Mouse (Mus musculus): ENCODE measurements around the gene Prpf19.
A peak's percentile ranks its signal among the peaks of the same experiment; 100 is the strongest.

Gene Prpf19

DNA sequence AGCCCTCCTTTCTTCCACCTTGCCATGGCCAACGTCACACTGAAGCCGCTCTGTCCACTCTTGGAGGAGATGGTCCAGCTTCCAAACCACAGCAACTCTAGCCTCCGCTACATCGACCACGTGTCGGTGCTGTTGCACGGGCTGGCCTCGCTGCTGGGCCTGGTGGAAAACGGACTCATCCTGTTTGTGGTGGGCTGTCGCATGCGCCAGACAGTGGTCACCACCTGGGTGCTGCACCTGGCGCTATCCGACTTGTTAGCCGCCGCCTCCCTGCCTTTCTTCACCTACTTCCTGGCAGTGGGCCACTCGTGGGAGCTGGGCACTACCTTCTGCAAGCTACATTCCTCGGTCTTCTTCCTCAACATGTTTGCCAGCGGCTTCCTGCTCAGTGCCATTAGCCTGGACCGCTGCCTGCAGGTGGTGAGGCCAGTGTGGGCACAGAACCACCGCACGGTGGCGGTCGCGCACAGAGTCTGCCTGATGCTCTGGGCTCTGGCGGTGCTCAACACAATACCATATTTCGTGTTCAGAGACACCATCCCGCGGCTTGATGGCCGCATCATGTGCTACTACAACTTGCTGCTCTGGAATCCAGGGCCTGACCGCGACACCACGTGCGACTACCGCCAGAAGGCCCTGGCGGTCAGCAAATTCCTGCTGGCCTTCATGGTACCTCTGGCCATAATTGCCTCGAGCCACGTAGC is 45.2 kb downstream of the Prpf19 start:
- DNase-seq: peak; percentile 89 to 93

DNA sequence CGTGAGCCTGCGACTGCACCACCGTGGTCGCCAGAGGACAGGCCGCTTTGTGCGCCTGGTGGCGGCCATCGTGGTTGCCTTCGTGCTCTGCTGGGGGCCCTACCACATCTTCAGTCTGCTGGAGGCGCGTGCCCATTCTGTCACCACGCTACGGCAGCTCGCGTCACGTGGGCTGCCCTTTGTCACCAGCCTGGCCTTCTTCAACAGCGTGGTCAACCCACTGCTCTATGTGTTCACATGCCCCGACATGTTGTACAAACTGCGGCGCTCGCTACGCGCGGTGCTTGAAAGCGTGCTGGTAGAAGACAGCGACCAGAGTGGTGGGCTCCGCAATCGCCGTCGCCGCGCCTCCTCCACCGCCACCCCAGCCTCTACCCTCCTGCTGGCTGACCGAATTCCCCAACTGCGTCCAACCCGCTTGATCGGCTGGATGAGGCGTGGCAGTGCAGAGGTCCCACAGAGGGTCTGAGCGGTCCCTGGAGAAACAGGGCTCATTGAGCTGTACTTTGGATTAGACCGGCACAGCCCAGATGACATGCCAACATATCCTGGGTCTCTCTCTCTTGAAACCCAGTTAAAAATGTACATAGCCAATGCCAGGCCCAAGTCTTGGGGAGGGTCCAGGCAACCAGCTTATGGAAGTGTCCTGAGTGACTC is 45.9 kb downstream of the Prpf19 start:
- DNase-seq: peak in 1 of 2 experiments; percentile 46

DNA sequence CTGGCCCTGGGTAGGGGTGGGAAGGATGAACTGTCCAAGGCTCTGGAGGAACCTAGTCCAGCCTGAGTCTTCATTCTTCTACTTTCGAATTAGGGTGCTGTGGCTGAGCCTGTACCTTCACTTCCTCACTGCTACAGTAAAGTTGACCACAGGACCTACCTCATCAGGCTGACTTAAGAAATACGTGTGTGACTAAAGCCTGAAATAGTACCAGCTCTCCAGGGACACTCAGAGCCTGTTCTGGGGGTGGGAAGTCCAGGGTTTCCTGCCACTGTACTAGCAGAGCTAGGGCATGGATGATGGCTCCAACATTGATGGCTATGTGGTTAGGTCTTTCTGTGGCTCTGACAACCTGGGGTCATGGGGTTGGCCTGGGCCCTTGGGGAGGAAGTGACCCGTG is 48.9 kb downstream of the Prpf19 start:
- DNase-seq: no peak

DNA sequence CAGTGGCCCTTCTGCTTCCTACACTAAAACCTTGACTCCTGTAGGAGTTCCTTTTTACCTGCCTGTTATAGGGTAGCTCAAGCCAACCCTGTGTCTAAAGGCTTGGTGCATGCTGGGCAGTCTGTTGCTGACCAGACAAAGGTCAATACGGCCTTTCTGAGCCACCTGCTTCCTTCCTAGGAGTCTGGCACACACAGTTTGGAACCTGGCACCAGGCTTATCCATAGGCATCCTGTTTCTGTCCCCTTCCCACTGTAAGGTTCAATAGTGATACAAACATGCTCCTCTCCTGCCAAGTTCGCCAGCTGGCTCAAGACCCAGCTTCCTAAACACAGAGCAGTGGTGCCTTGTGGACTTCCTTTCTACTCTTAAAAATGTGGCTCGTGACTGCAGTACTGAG is 51.5 kb downstream of the Prpf19 start:
- DNase-seq: peak in 1 of 2 experiments; percentile 22

DNA sequence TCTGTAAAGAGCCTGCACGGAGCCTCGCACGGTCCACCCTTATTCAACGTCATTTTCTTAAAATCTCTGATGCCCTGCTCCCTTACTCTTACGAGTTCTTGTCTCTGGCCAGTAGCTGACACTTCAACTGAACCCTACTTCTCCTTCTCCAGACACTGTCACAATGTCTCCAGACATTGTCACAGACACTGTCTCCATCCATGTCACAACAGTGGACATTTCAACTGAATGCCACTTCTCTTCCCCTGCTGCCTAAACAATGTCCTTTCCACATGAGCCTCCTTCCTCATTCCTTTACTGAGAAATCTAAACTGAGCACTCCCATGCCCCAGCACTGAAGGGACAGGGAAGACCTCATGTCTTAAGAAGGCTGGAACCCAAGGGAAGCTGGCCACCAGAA is 52.2 kb downstream of the Prpf19 start:
- no peak for DNase-seq

DNA sequence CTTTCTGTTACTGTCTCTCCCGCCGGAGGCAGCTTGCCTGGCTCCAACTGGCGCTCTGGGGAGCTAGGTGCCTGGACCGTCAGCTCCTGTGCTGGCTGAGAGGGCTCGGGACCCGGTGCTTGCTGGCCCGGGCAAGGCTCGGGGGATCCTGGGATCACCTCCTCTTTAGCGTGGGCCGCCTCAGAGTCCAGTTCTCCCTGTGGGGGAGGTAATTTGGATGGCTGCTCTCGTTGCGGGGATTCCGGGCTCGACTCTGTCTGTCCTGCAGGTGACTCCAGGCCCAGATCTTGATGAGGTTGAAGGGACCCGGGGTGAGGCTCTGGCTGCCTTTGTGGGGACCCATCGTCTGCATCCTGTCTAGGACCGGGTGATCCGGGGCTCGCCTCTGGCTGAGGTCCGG is 53.4 kb downstream of the Prpf19 start:
- peak in 1 of 2 experiments; percentile 23 for DNase-seq

DNA sequence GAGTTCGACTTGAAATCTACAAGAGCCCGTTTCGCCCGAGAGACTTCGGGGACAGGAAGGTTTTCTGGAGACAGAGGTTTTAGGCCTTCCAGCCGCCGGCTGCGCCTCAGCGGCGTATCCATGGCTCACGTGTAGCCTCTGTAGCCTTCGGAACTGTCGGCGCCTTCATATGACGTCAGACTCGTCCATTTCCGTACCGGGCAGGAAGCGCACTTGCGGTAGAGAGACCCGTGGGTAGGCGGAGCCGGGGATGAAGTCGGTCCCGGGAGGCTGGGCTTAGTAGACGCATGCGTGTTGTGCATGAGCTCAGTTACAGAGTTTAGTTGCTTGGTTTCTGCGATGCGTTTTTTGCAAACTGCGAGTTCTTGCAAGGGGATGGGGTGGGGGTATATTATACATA is 54.1 kb downstream of the Prpf19 start, which contains the start of gene Ccdc86:
Gene Ccdc86 (minus strand): TSS at position 155 of the 400 bp plus-strand sequence.
- peak; percentile 94 to 98 for DNase-seq

DNA sequence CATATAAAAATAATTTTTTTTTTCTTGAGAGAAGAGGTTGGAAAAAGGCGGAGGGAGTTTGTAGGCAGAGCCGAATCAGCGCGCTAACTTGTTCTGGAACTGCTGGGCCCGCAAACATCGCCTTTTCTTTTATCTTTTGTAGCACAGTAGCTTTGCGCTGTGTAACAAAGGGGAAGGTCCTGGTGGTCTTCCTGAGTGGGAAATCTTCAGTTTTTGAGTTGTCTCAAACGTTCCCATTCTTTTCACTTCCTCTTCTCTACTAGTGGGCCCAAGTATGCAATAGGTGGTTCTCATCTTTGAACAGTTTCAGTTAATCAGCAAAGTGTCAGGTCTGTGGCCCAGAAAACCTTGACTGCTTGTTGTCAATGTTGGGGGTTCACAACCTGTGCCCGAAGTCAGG is 54.5 kb downstream of the Prpf19 start:
- DNase-seq: no peak

DNA sequence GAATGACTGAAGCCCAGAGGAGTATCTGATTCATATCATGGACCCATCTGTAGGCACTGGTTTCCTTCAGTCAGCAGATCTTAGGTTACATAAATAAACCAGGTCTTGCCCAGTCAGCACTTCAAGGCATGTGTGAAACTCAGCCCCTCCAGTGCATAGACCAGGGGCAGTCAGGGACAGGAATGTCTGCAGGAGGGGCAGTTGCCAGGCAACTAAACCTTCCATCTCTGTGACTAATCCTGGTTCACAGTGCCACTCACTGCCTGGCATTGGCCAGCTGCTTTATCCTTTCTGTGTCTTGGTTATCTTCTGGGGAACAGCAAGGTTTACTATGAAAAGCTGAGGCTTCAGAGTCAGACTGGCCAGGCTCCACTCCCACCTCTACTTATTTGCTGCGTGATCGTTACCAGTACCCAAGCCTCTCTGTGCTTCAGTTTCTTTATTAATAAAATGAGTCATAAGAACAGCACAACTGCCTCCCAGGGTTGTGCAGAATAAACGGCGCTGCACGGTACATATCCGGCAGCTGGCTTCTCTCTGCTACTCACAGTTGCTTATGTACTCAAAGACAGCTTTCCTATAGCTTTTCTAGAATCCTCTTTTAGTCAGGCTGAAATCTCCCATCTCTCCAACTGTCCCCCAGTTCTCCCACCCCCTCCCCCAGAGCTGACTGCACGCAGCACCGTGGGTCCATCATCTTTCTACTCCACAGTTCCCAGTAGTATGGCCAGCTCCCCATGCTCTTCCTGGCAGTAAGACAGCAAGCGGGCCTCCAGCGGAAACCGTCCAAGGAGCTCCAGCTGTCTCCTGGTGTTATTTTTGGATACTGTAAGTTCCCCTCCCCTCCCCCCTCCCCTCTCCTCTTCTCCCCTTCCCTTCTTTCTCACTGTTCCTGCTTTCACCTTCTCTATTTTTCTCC is 57.2 kb downstream of the Prpf19 start:
- peak in 1 of 2 experiments; percentile 16 for DNase-seq
